Mouse (Mus musculus) CD4-positive, CD25-positive, alpha-beta regulatory T cell (primary cell): ENCODE measurements around the gene Cep162. TPM values are rescaled to one million over a fixed set of nuclear protein-coding genes. Genes with fewer than 3 reads are reported as not detected.

ENCODE experiments used
- polyA plus RNA-seq: library from polyadenylated mRNA; unstranded; fragments of 100-300 nt; shearing (Covaris generic); gene quantifications from one replicate; pipeline ENCODE4 v1.2.1, GENCODE M21; 2017

Cep162 gene
- 8.7 TPM for polyA plus RNA-seq

GRCm38 (mm10) chr9:87254903-87255695 is at the start of gene Cep162:
TSS of gene Cep162 (minus strand) at chr9:87255536.

DNA sequence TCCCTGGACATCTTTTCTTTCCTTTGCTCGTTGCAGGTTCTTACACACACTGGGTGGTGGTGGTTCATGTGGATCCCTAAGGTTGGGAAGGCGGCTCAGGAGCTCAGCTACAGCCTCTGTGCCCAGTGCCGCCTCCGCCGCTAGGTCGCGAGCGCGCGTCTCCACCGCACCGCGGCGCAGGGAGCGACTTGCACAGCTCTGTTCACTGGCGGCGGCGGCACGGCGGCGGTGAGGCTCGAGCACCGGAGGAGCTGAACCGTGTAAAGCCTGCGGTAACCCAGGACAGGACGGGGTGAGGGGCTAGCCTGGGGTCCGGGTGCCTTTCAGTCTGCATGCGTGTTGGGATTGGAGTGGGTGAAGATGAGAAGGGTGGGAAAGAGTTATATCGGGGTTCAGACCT is 111.2 kb downstream of the Cep162 start, which contains the start of gene Mrap2:
Mrap2 (plus strand) TSS at position 201 of the 400 bp plus-strand sequence.

Other genes starting within 250 kb of the Cep162 start
- not detected for gene Ripply2, start 240.0 kb downstream of the Cep162 start, polyA plus RNA-seq
- gene Cyb5r4, start 233.5 kb downstream of the Cep162 start, polyA plus RNA-seq: 68.0 TPM
- not detected for gene Mrap2, start 111.2 kb downstream of the Cep162 start, polyA plus RNA-seq